Mouse (Mus musculus) cerebellum, postnatal 4 days (tissue): ENCODE measurements at regions not wholly inside any gene's neighbourhood (a gene's known extent, or its start where the extent isn't known, plus 50 kb on each side); places are given as distances from the start of the nearest gene placed in this dataset.

Experiments
- DNase-seq, 2 experiments: peaks; one replicate each; pipeline ENCODE4 v3.0.0; 2022; ENCODE audit warnings: low spot score in 2 of 2, mixed read lengths in 1 of 2

GRCm38 (mm10) chr19:44686061-44686460, 69.8 kb upstream of the Pax2 start:
- no peak for DNase-seq

- peak in 1 of 2 experiments; percentile 33 for DNase-seq
These were observed 63.4 kb upstream of the Pax2 start for GRCm38 (mm10) chr19:44692396-44692795.

- DNase-seq: no peak
These were observed 63.0 kb upstream of the Pax2 start for GRCm38 (mm10) chr19:44692816-44693215.

GRCm38 (mm10) chr19:44695331-44695730, 60.5 kb upstream of the Pax2 start:
- no peak for DNase-seq

- no peak for DNase-seq
These were observed 59.7 kb upstream of the Pax2 start for GRCm38 (mm10) chr19:44696059-44696712.

- DNase-seq: no peak
These were observed 59.1 kb upstream of the Pax2 start for GRCm38 (mm10) chr19:44696773-44697172.

GRCm38 (mm10) chr19:44698382-44699256, 57.2 kb upstream of the Pax2 start:
- no peak for DNase-seq
